8 mouse cellular contexts compared by ENCODE assay signal in the genomic region with DNA sequence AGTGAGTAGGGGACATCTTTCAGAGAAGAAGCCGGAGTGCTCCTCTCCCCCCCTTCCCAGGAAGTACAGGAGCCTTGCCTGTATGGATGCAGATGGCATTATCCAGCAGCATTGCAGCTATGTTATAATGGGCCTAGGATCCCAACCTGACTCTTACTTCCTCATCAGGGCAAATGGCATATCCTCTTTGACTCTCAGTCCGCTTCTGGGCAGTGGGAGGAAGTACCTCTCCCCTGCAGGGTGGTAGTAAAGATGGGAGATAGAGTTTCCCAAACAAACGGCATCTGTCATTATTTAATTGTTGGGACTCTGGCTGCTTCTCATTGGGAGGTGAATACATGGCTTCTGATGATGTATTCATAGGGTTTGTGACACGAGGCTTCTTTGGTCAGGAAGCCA. TPM values are rescaled to one million over a fixed set of nuclear protein-coding genes. Genes with fewer than 3 reads are reported as not detected.
DNase-seq lines count a peak whose midpoint lies in the region; ATAC-seq and TF ChIP-seq lines count a peak whose summit lies in the region.
"Had no signal": no experiment of that assay in that cellular context is flagged by ENCODE, and none has a peak within 500 bp of the region (broad histone marks: within the 10 kb centered on the region; RNA-seq: fewer than 3 reads in every experiment).

No protein-coding gene starts in this region.

- no peak for ATAC-seq in kidney, embryonic 14.5 days (ENCODE audit: low FRiP score, low TSS enrichment)
- peak; percentile 39 for ATAC-seq in granulocyte monocyte progenitor cell, adult 5-6 weeks (replicated peaks; ENCODE audit: poor library complexity, severe bottlenecking)
- ATAC-seq: forebrain, embryonic 14.5 days had no signal

- H3K27ac ChIP-seq in kidney, adult 2 months (ENCODE audit: insufficient read depth, low read depth, low read length) = peak overlapping the region; percentile 66
- H3K27ac ChIP-seq in kidney, embryonic 14.5 days (ENCODE audit: low read depth, low read length) = no peak overlapping the region
- H3K27ac ChIP-seq in MEL (ENCODE audit: control insufficient read depth, low read depth, low read length) = peak overlapping the region; percentile 89

- peak; percentile 37 to 38; a peak in 2 of 4 replicates for TF ChIP-seq EP300 in MEL (IDR thresholded peaks at IDR 0.05; ENCODE audit: low read depth in 1 of 2, low read length in 2 of 2)

- TF ChIP-seq RAD21 in MEL (IDR thresholded peaks at IDR 0.05; ENCODE audit: low read depth, low read length) = no peak

- H3K36me3 ChIP-seq in kidney, adult 2 months (ENCODE audit: control insufficient read depth, insufficient read depth, low read length) = no peaks in the 10 kb centered on the region
- H3K36me3 ChIP-seq in kidney, embryonic 14.5 days (ENCODE audit: control insufficient read depth, insufficient read depth, low read length) = peaks cover 10% of the 10 kb centered on the region; the same call in 1 of the 2 replicates
- H3K36me3 ChIP-seq in MEL (ENCODE audit: control insufficient read depth in 1 of 2, insufficient read depth in 2 of 2, low read length in 2 of 2) = peaks cover 0 to 35% of the 10 kb centered on the region in 2 experiments; a peak in 3 of 4 replicates
- peaks cover 65% of the 10 kb centered on the region for H3K36me3 ChIP-seq in megakaryocyte, embryonic 14.5 days (replicated peaks; ENCODE audit: low read length)

- TF ChIP-seq CTCF in kidney, adult 2 months (conservative IDR thresholded peaks at IDR 0.05; ENCODE audit: insufficient read depth, insufficient read length, low read depth, low read length) = no peak
- TF ChIP-seq CTCF in MEL (IDR thresholded peaks at IDR 0.05 in 2 of 3, conservative IDR thresholded peaks at IDR 0.05 in 1 of 3; ENCODE audit: control insufficient read depth in 1 of 3, insufficient read depth in 1 of 3, low read depth in 2 of 3, low read length in 3 of 3, poor library complexity in 1 of 3, severe bottlenecking in 1 of 3) = no peak

- H3K4me3 ChIP-seq in kidney, adult 2 months (ENCODE audit: insufficient read depth, low read depth, low read length) = no peak overlapping the region
- H3K4me3 ChIP-seq in kidney, embryonic 14.5 days (ENCODE audit: low read length) = no peak overlapping the region
- H3K4me3 ChIP-seq in MEL (ENCODE audit: control insufficient read depth in 1 of 2, insufficient read depth in 1 of 2, low read depth in 2 of 2, low read length in 2 of 2) = peak overlapping the region; percentile 37 to 47
- H3K4me3 ChIP-seq in megakaryocyte, embryonic 14.5 days (replicated peaks) = peak overlapping the region; percentile 91

- peaks cover 88% of the 10 kb centered on the region for H3K79me2 ChIP-seq in MEL (ENCODE audit: control insufficient read depth, insufficient read depth, low read length, poor library complexity)

- H3K9me3 ChIP-seq in kidney, embryonic 14.5 days (ENCODE audit: control insufficient read depth, low read length) = no peaks in the 10 kb centered on the region
- H3K9me3 ChIP-seq in MEL (replicated peaks; ENCODE audit: insufficient read depth, low read length) = no peaks in the 10 kb centered on the region
- H3K9me3 ChIP-seq in megakaryocyte, embryonic 14.5 days = no peaks in the 10 kb centered on the region

- H3K27me3 ChIP-seq in kidney, adult 2 months (replicated peaks; ENCODE audit: control insufficient read depth, insufficient read depth, low read length) = no peaks in the 10 kb centered on the region
- no peaks in the 10 kb centered on the region for H3K27me3 ChIP-seq in kidney, embryonic 14.5 days (ENCODE audit: control insufficient read depth, insufficient read depth, low read length)
- H3K27me3 ChIP-seq in MEL (ENCODE audit: control insufficient read depth in 1 of 2, insufficient read depth in 2 of 2, low read length in 2 of 2) = no peaks in the 10 kb centered on the region
- no peaks in the 10 kb centered on the region for H3K27me3 ChIP-seq in megakaryocyte, embryonic 14.5 days (replicated peaks)

- no peak overlapping the region; the same call in 1 of the 2 replicates for H3K4me2 ChIP-seq in kidney, embryonic 14.5 days (replicated peaks; ENCODE audit: low read depth, low read length)

- no peak for TF ChIP-seq POLR2A in kidney, adult 2 months (IDR thresholded peaks at IDR 0.05; ENCODE audit: low read depth, low read length)
- no peak; a peak in 1 of 4 replicates for TF ChIP-seq POLR2A in MEL (IDR thresholded peaks at IDR 0.05; ENCODE audit: control insufficient read depth in 1 of 2, insufficient read depth in 1 of 2, low read depth in 1 of 2, low read length in 2 of 2, poor library complexity in 1 of 2)

- 44% methylated on average over 4 of the region's 4 CpGs for WGBS in kidney, adult 2 months
- 56% methylated on average over 4 of the region's 4 CpGs for WGBS in kidney, embryonic 14.5 days

- DNase-seq in kidney, adult 2 months = no peak
- peak; percentile 80 for DNase-seq in MEL (ENCODE audit: low read depth, low spot score)
- no peak for DNase-seq in thymus, postnatal 10 days (ENCODE audit: low spot score in 2 of 2)
- no peak for DNase-seq in cerebellum, postnatal 25 days

- H3K4me1 ChIP-seq in kidney, adult 2 months (ENCODE audit: control insufficient read depth, insufficient read depth, low read length) = peaks cover 62% of the 10 kb centered on the region
- peaks cover 52% of the 10 kb centered on the region for H3K4me1 ChIP-seq in kidney, embryonic 14.5 days (ENCODE audit: control insufficient read depth, insufficient read depth, low read length)
- peaks cover 13 to 36% of the 10 kb centered on the region in 2 experiments for H3K4me1 ChIP-seq in MEL (ENCODE audit: control insufficient read depth in 1 of 2, insufficient read depth in 2 of 2, low read length in 2 of 2)
- H3K4me1 ChIP-seq in megakaryocyte, embryonic 14.5 days = peaks cover 90% of the 10 kb centered on the region

- no peak overlapping the region for H3K9ac ChIP-seq in kidney, embryonic 14.5 days (ENCODE audit: low read depth, low read length)
- peak overlapping the region; percentile 62 for H3K9ac ChIP-seq in MEL (ENCODE audit: control insufficient read depth, low read depth, low read length, poor library complexity, severe bottlenecking)

TF ChIP-seq in MEL, 35 proteins besides CTCF, POLR2A, EP300 and RAD21:
- TF ChIP-seq TBP (IDR thresholded peaks at IDR 0.05; ENCODE audit: low read depth, low read length) (peak; percentile 11; the same call in 1 of the 2 replicates), USF1 (IDR thresholded peaks at IDR 0.05; ENCODE audit: low read depth, low read length) (no peak), BHLHE40 (IDR thresholded peaks at IDR 0.05; ENCODE audit: borderline replicate concordance, low read depth, low read length) (no peak), NELFE (IDR thresholded peaks at IDR 0.05; ENCODE audit: low read depth, low read length) (no peak), GATA1 (IDR thresholded peaks at IDR 0.05; ENCODE audit: low read depth, low read length) (0 out of 2 replicates have a peak, but pooled peaks have one; percentile 45), MYC (IDR thresholded peaks at IDR 0.05; ENCODE audit: low read depth, low read length) (no peak), NRF1 (IDR thresholded peaks at IDR 0.05; ENCODE audit: insufficient read depth, low read depth, low read length, poor library complexity, severe bottlenecking) (no peak), CHD1 (IDR thresholded peaks at IDR 0.05; ENCODE audit: low read depth, low read length) (no peak; the same call in 1 of the 2 replicates), MXI1 (IDR thresholded peaks at IDR 0.05; ENCODE audit: low read depth, low read length) (no peak), USF2 (IDR thresholded peaks at IDR 0.05; ENCODE audit: borderline replicate concordance in 1 of 2, insufficient read depth in 1 of 2, low read depth in 1 of 2, low read length in 2 of 2) (no peak), TCF12 (IDR thresholded peaks at IDR 0.05; ENCODE audit: low read depth, low read length) (no peak), ELF1 (IDR thresholded peaks at IDR 0.05; ENCODE audit: low read depth, low read length) (peak; percentile 15; the same call in 1 of the 2 replicates), ETS1 (IDR thresholded peaks at IDR 0.05; ENCODE audit: low read depth, low read length) (peak; percentile 61), ZNF384 (IDR thresholded peaks at IDR 0.05; ENCODE audit: low read depth, low read length) (no peak)
TF ChIP-seq in MEL: peak in this region for 4.

RNA-seq across cellular contexts. Expression of a gene that starts 4.1 kb away (rescaled TPM):
- polyA plus RNA-seq in kidney, adult 2 months (2012; rRNA removed) = 33.0 and 44.8 TPM in 2 replicates
- polyA plus RNA-seq in kidney, embryonic 14.5 days (2014; fragmentation: Nextera tagmentation; extraction: Ambion mirVana) = 69.0 and 106 TPM in 2 replicates
- total RNA-seq in MEL (2012; rRNA removed) = 69.2 and 73.2 TPM in 2 replicates
- 100 to 1,000 TPM; 111 to 132 TPM for polyA plus RNA-seq in MEL (2012; ENCODE audit: insufficient read depth in 1 of 2, insufficient read length in 2 of 2, low read depth in 1 of 2, low replicate concordance in 2 of 2, missing spikeins in 1 of 2)
- 47.0 and 51.2 TPM in 2 replicates for total RNA-seq in granulocyte monocyte progenitor cell, adult 5-6 weeks (2014; fragmentation: Nextera tagmentation)
- total RNA-seq in granulocyte monocyte progenitor cell, adult 5-6 weeks (2017) = 13.5 and 17.0 TPM in 2 replicates
- polyA plus RNA-seq in megakaryocyte, embryonic 14.5 days (2012; ENCODE audit: insufficient read depth, low replicate concordance) = 158 and 191 TPM in 2 replicates

RNA-seq across cellular contexts. Expression of a gene that starts 21.4 kb away (rescaled TPM):
- polyA plus RNA-seq in kidney, adult 2 months (2012; rRNA removed) = 39.3 and 46.2 TPM in 2 replicates
- polyA plus RNA-seq in kidney, embryonic 14.5 days (2014; fragmentation: Nextera tagmentation; extraction: Ambion mirVana) = 15.7 and 25.0 TPM in 2 replicates
- 3.0 and 3.9 TPM in 2 replicates for total RNA-seq in MEL (2012; rRNA removed)
- polyA plus RNA-seq in MEL (2012; ENCODE audit: insufficient read depth in 1 of 2, insufficient read length in 2 of 2, low read depth in 1 of 2, low replicate concordance in 2 of 2, missing spikeins in 1 of 2) = 10 to 100 TPM in 1 of 2 experiments, not detected in 1; 10.9 TPM
- total RNA-seq in granulocyte monocyte progenitor cell, adult 5-6 weeks (2014; fragmentation: Nextera tagmentation) = 1.6 and 4.7 TPM in 2 replicates
- 1.3 and 2.1 TPM in 2 replicates for total RNA-seq in granulocyte monocyte progenitor cell, adult 5-6 weeks (2017)
- polyA plus RNA-seq in megakaryocyte, embryonic 14.5 days (2012; ENCODE audit: insufficient read depth, low replicate concordance) = 2.5 and 7.8 TPM in 2 replicates

RNA-seq across cellular contexts. Expression of a gene that starts 56.9 kb away (rescaled TPM):
- 78.2 and 81.1 TPM in 2 replicates for polyA plus RNA-seq in kidney, adult 2 months (2012; rRNA removed)
- polyA plus RNA-seq in kidney, embryonic 14.5 days (2014; fragmentation: Nextera tagmentation; extraction: Ambion mirVana) = 72.8 and 72.9 TPM in 2 replicates
- 90.7 and 125 TPM in 2 replicates for total RNA-seq in MEL (2012; rRNA removed)
- 100 to 1,000 TPM in 1 of 2 experiments, not detected in 1; 117 TPM for polyA plus RNA-seq in MEL (2012; ENCODE audit: insufficient read depth in 1 of 2, insufficient read length in 2 of 2, low read depth in 1 of 2, low replicate concordance in 2 of 2, missing spikeins in 1 of 2)
- 31.5 and 35.4 TPM in 2 replicates for total RNA-seq in granulocyte monocyte progenitor cell, adult 5-6 weeks (2014; fragmentation: Nextera tagmentation)
- total RNA-seq in granulocyte monocyte progenitor cell, adult 5-6 weeks (2017) = 67.1 and 72.3 TPM in 2 replicates
- 9.2 and 13.5 TPM in 2 replicates for polyA plus RNA-seq in megakaryocyte, embryonic 14.5 days (2012; ENCODE audit: insufficient read depth, low replicate concordance)

Comparison
In these comparisons a context has a peak if more than half of its experiments do, and no peak if none do; other contexts are left out.
1. H3K4me3 ChIP-seq: peak in MEL (2 of 2) and megakaryocyte, embryonic 14.5 days (single experiment); none in kidney, adult 2 months (single experiment) and kidney, embryonic 14.5 days (single experiment).